Mouse (Mus musculus) G1E (cell line): ENCODE data around the gene Armcx6. TPM values are rescaled to one million over a fixed set of nuclear protein-coding genes. Genes with fewer than 3 reads are reported as not detected.
A peak's percentile ranks its signal among the peaks of the same experiment; 100 is the strongest.
"Not testable (repeated sequence)": the region's sequence is repeated elsewhere in the genome, so short reads cannot be mapped to it uniquely, and the experiment has no call there.

Experiments
- ATAC-seq: 2 replicates; pipeline ENCODE4 v1.8.0; 2016; ENCODE audit warnings: mild to moderate bottlenecking; ENCODE audit not compliant: insufficient number of reproducible peaks, poor library complexity, low FRiP score, severe bottlenecking; ENCODE audit errors: extremely low read depth
- DNase-seq: peaks from one replicate; pipeline ENCODE4 v3.0.0; 2012; ENCODE audit warnings: low spot score
- H3K27me3 ChIP-seq: 2 replicates; pipeline ENCODE4 v1.6.1; 2012; ENCODE audit warnings: mild to moderate bottlenecking, low read length, inconsistent platforms; ENCODE audit not compliant: insufficient read depth
- H3K36me3 ChIP-seq: replicated peaks from 2 replicates; pipeline ENCODE3; 2012; ENCODE audit warnings: mild to moderate bottlenecking, inconsistent platforms
- H3K4me1 ChIP-seq: 2 replicates; pipeline ENCODE4 v1.6.1; 2012; ENCODE audit warnings: low read depth, low read length, inconsistent platforms, mixed read lengths; ENCODE audit not compliant: insufficient read depth
- H3K4me3 ChIP-seq: 2 replicates; pipeline ENCODE4 v1.5.1; 2012; ENCODE audit warnings: low read depth, mild to moderate bottlenecking, inconsistent platforms, low read length, moderate library complexity, mixed read lengths
- H3K9me3 ChIP-seq: replicated peaks from 2 replicates; pipeline ENCODE4 v1.6.1; 2012; ENCODE audit warnings: inconsistent platforms
- CTCF ChIP-seq: IDR thresholded peaks from 2 replicates; pipeline ENCODE4 v1.5.1; 2012; ENCODE audit warnings: low read depth, low read length, inconsistent platforms, mixed read lengths
- GATA1 ChIP-seq: IDR thresholded peaks from 2 replicates; pipeline ENCODE4 v1.6.1; 2012; ENCODE audit warnings: borderline replicate concordance, low read length, inconsistent platforms, mixed read lengths
- GATA2 ChIP-seq: IDR thresholded peaks from 2 replicates; pipeline ENCODE4 v1.6.1; 2012; ENCODE audit warnings: low read depth, low read length, inconsistent platforms, borderline replicate concordance
- POLR2AphosphoS5 ChIP-seq: IDR thresholded peaks from 2 replicates; pipeline ENCODE4 v1.6.1; 2012; ENCODE audit warnings: low read depth, low read length, inconsistent platforms; ENCODE audit not compliant: insufficient replicate concordance
- TAL1 ChIP-seq: conservative IDR thresholded peaks from 2 replicates; pipeline ENCODE4 v1.6.1; 2012; ENCODE audit warnings: low read depth, low read length, inconsistent platforms, mixed read lengths
- polyA plus RNA-seq: library from polyadenylated mRNA; stranded (reverse); fragments of >175 nt; gene quantifications from 2 replicates; pipeline ENCODE4 v1.2.3, GENCODE M21; 2012
- total RNA-seq, 2 experiments: library from RNA; stranded (forward) in 1 of 2; stranded (reverse) in 1 of 2; fragments of 200-1000 nt in 1 of 2; fragments of >200 nt in 1 of 2; fragmentation: Nextera tagmentation in 1 of 2; gene quantifications; 2 replicates each; pipeline ENCODE4 v1.2.3; 2014 to 2017

Armcx6 gene
- total RNA-seq (2014; fragmentation: Nextera tagmentation) (5.2 and 9.3 TPM in 2 replicates), total RNA-seq (2017) (9.4 and 10.4 TPM in 2 replicates), polyA plus RNA-seq (2.3 and 2.8 TPM in 2 replicates)

DNA sequence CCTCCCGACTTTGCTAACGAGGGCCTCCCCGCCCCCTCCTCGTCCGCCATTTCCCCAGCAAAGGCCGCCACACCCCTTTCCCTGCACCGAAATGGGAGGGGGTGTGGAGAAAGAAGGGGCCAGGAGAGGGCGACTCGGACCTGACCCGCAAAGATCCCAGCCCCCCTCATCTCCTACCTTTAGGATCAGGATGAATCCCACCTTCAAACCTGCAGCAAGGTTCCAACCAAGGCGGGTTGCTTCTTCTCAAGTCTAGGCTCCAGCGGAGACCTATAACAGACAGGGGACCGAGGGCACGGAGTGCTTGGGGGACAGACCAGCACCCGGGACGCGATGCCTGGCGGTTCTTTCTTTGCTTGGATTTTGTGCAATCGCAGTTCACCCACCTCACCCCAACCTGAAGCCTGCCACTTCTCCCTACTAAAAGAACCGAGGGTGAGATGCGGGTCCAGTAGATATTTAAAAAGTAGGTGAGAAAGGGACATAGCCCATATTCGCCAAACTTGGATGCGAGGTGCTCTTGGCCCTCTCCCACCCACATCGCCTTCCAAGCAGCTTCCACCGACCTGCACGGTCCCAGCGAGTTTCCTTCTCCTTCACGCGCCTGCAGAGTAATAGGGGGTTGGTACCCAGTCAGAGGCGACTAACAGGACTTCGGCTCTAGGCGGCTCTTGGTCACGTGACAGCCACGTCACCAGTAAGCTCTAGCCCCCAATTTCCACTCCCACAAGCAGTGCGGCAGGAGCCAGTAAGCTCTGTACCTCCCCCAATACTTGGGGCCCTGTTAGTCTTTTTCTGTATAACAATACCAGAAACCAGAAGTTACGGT is at the start of gene Armcx6:
TSS of gene Armcx6 (minus strand) at position 654 of the 829 bp plus-strand sequence.
- Histone ChIP-seq H3K36me3 (no peaks in the 10 kb centered on the region), H3K9me3 (no peaks in the 10 kb centered on the region), H3K4me3 (peak within 1 kb of the TSS; percentile 64), H3K4me1 (no peaks in the 10 kb centered on the region), H3K27me3 (0 out of 2 replicates have a peak, but pooled peaks cover 5% of the 10 kb centered on the region)
- DNase-seq (no peak), ATAC-seq (peak; percentile 91)
- no peak for TF ChIP-seq GATA2

DNA sequence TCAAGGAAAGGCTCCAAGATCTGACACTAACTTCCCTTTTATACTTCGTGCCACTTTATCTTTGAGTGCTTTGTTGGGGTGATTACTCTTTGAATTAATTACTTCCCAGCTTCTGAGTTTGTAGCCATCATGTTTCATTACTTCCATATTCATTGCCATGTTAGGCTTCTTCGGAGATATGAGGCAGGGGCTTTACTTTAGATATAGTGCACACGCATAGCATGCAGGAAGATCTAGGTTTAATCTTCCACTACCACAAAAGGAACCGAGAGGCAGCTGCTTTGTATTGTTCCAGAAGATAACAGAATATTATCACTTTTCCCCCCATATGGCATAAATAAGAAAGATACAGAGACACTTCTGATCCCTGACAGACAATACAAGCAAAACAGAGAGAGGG is 36.5 kb upstream of the Armcx6 start:
- H3K9me3 ChIP-seq: no peaks in the 10 kb centered on the region
- TF ChIP-seq POLR2AphosphoS5: no peak
- peak; percentile 20; the same call in 1 of the 2 replicates for TF ChIP-seq TAL1
- peak; percentile 60 for ATAC-seq
- no peak for DNase-seq
- H3K4me1 ChIP-seq: peaks cover 2% of the 10 kb centered on the region; the same call in 1 of the 2 replicates
- no peak overlapping the region for H3K4me3 ChIP-seq
- no peaks in the 10 kb centered on the region for H3K36me3 ChIP-seq
- H3K27me3 ChIP-seq: no peaks in the 10 kb centered on the region

DNA sequence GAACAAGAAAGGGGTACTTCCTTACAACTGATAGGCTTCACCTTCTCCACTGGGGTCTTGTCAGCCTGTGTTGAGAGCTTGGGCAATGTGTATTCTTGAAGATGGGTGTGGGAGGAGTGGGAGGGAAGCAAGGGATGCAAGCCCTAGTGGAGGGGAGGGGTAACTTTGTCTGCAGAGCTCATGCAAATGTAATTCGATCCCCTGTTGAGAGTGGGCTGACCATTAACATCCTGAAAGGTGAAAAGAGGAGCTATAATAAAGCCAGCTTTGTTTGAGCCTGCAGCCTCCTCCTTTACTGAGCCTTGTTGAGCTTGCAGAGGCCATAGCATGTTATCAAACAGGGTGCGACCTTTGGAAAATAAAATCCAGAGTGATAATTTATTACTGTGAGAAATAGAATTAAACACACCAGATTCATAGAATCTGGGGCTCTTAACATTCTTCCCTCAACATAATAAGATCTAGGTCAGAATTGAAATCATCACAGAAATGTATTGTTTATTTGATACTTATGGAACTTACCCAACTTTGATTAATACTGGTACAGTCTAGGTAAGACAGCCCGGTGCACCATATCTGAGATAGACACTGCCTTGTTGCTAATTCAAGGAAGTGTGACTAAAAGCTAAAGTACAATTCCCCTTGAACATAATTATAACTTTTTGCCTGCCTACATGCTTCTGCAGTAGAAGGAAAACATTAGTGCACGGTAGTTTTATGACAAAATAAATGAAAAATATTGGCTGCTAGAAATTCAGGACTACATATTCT is 12.4 kb upstream of the Armcx6 start:
- ATAC-seq, DNase-seq, H3K4me3 ChIP-seq, H3K36me3 ChIP-seq, H3K4me1 ChIP-seq, H3K27me3 ChIP-seq, H3K9me3 ChIP-seq: not testable (repeated sequence)

GRCm38 (mm10) chrX:134757293-134757995 is 6.2 kb upstream of the Armcx6 start:
- no peak for DNase-seq
- Histone ChIP-seq H3K4me3 (peak overlapping the region; percentile 70), H3K36me3 (no peaks in the 10 kb centered on the region), H3K4me1 (no peaks in the 10 kb centered on the region), H3K27me3 (no peaks in the 10 kb centered on the region), H3K9me3 (no peaks in the 10 kb centered on the region)
- TF ChIP-seq GATA1 (no peak), TAL1 (no peak), POLR2AphosphoS5 (no peak), GATA2 (no peak), CTCF (no peak)
- ATAC-seq: no peak

- H3K9me3 ChIP-seq: no peaks in the 10 kb centered on the region
- no peak for DNase-seq
- H3K36me3 ChIP-seq: no peaks in the 10 kb centered on the region
- ATAC-seq: peak; percentile 80
- no peak for TF ChIP-seq GATA1
- no peak for TF ChIP-seq TAL1
- TF ChIP-seq POLR2AphosphoS5: no peak
- no peak for TF ChIP-seq CTCF
- no peak for TF ChIP-seq GATA2
- H3K4me3 ChIP-seq: peak within 1 kb of the TSS; percentile 70
- H3K27me3 ChIP-seq: no peaks in the 10 kb centered on the region
- H3K4me1 ChIP-seq: no peaks in the 10 kb centered on the region
Measured at GRCm38 (mm10) chrX:134756434-134757292, 5.4 kb upstream of the Armcx6 start, which contains the start of gene Armcx3. Armcx3 (plus strand) TSS chrX:134756595.

GRCm38 (mm10) chrX:134752584-134752983 is 1.4 kb upstream of the Armcx6 start:
- H3K4me3 ChIP-seq: no peak overlapping the region
- H3K27me3 ChIP-seq: 0 out of 2 replicates have a peak, but pooled peaks cover 5% of the 10 kb centered on the region
- DNase-seq (no peak), ATAC-seq (no peak)
- no peak for TF ChIP-seq GATA2
- H3K4me1 ChIP-seq: no peaks in the 10 kb centered on the region
- H3K9me3 ChIP-seq: no peaks in the 10 kb centered on the region
- H3K36me3 ChIP-seq: no peaks in the 10 kb centered on the region
